In genomic region chr4:91376317-91376910, GRCm38 (mm10) we compare ENCODE assay signal across 8 mouse cellular contexts. TPM values are rescaled to one million over a fixed set of nuclear protein-coding genes. Genes with fewer than 3 reads are reported as not detected.
DNase-seq lines count a peak whose midpoint lies in the region; ATAC-seq and TF ChIP-seq lines count a peak whose summit lies in the region.

No protein-coding gene starts in this region.

- peak overlapping the region; percentile 83 for H3K9ac ChIP-seq in hindbrain, embryonic 15.5 days
- H3K9ac ChIP-seq in lung, embryonic 16.5 days (ENCODE audit: low read length): peak overlapping the region; percentile 51

- H3K27ac ChIP-seq in cortical plate, adult 2 months (ENCODE audit: insufficient read depth, low read length): no peak overlapping the region
- H3K27ac ChIP-seq in hindbrain, embryonic 15.5 days (replicated peaks): peak overlapping the region; percentile 95
- no peak overlapping the region for H3K27ac ChIP-seq in lung, embryonic 16.5 days (ENCODE audit: low read length)

- TF ChIP-seq CTCF in cortical plate, adult 2 months (IDR thresholded peaks at IDR 0.05; ENCODE audit: extremely low read depth, insufficient read depth, low read length): no peak

- no peaks in the 10 kb centered on the region for H3K36me3 ChIP-seq in hindbrain, embryonic 15.5 days
- no peaks in the 10 kb centered on the region for H3K36me3 ChIP-seq in lung, embryonic 16.5 days (ENCODE audit: control insufficient read depth, insufficient read depth, low read length)

- H3K27me3 ChIP-seq in hindbrain, embryonic 15.5 days: no peaks in the 10 kb centered on the region
- peaks cover 47% of the 10 kb centered on the region for H3K27me3 ChIP-seq in lung, embryonic 16.5 days (ENCODE audit: control insufficient read depth, insufficient read depth, low read depth, low read length)

- H3K4me1 ChIP-seq in cortical plate, adult 2 months (ENCODE audit: control insufficient read depth, insufficient read depth, low read length): no peaks in the 10 kb centered on the region
- H3K4me1 ChIP-seq in hindbrain, embryonic 15.5 days (replicated peaks): peaks cover 29% of the 10 kb centered on the region
- peaks cover 22% of the 10 kb centered on the region for H3K4me1 ChIP-seq in lung, embryonic 16.5 days (replicated peaks; ENCODE audit: control insufficient read depth, insufficient read depth, low read length)

- H3K4me2 ChIP-seq in hindbrain, embryonic 15.5 days: peak overlapping the region; percentile 93
- peak overlapping the region; percentile 74 for H3K4me2 ChIP-seq in lung, embryonic 16.5 days (ENCODE audit: low read depth, low read length)

- DNase-seq in adrenal gland, adult 2 months: peak; percentile 92
- peak; percentile 54 to 70 for DNase-seq in gastrocnemius, adult 8-10 months (ENCODE audit: low spot score in 2 of 2)
- peak; percentile 95 to 99 for DNase-seq in layer of hippocampus, postnatal 14 days (ENCODE audit: low spot score in 2 of 2)
- peak; percentile 88 for DNase-seq in ovary, postnatal 36 days (ENCODE audit: low spot score)
- DNase-seq in urinary bladder, postnatal 14 days (ENCODE audit: low spot score): peak; percentile 89

- H3K4me3 ChIP-seq in cortical plate, adult 2 months (ENCODE audit: insufficient read depth, low read length): peak overlapping the region; percentile 43
- H3K4me3 ChIP-seq in hindbrain, embryonic 15.5 days: peak overlapping the region; percentile 89
- peak overlapping the region; percentile 61 for H3K4me3 ChIP-seq in lung, embryonic 16.5 days (ENCODE audit: low read length)

- TF ChIP-seq POLR2A in cortical plate, adult 2 months (IDR thresholded peaks at IDR 0.05; ENCODE audit: extremely low read depth, insufficient read depth, low read length): peak; percentile 90

- WGBS in hindbrain, embryonic 15.5 days: under 1% methylated on average over 28 of the region's 28 CpGs
- under 1% methylated on average over 28 of the region's 28 CpGs for WGBS in lung, embryonic 16.5 days

- ATAC-seq in hindbrain, embryonic 15.5 days (ENCODE audit: low FRiP score, low read depth): peak; percentile 95
- peak; percentile 97 for ATAC-seq in lung, embryonic 16.5 days (ENCODE audit: low read depth)

- no peaks in the 10 kb centered on the region for H3K9me3 ChIP-seq in hindbrain, embryonic 15.5 days
- no peaks in the 10 kb centered on the region for H3K9me3 ChIP-seq in lung, embryonic 16.5 days (ENCODE audit: control insufficient read depth, low read length)

RNA-seq across cellular contexts. Expression of gene Elavl2, which starts 24.2 kb away (rescaled TPM):
- 1 to 10 TPM in 1 of 2 experiments, under 1 TPM in 1; 0.93 to 1.1 TPM for total RNA-seq in adrenal gland, adult 2 months (2021)
- polyA plus RNA-seq in adrenal gland, adult 2 months (2012; rRNA removed): 0.11 TPM in 1 of 2 replicates, not detected in the other
- polyA plus RNA-seq in cortical plate, adult 2 months (2012; rRNA removed): 38.6 and 41.1 TPM in 2 replicates
- total RNA-seq in gastrocnemius, adult 8-10 months (2022): under 1 TPM in 1 of 4 experiments, not detected in 3; 0.19 TPM
- 141 and 143 TPM in 2 replicates for polyA plus RNA-seq in hindbrain, embryonic 15.5 days (2015; fragmentation: Nextera tagmentation; extraction: Ambion mirVana)
- total RNA-seq in layer of hippocampus, postnatal 14 days (2021): 100 to 1,000 TPM; 122 to 126 TPM
- 3.1 and 3.2 TPM in 2 replicates for polyA plus RNA-seq in lung, embryonic 16.5 days (2015; fragmentation: Nextera tagmentation; extraction: Ambion mirVana)
